Mouse (Mus musculus) hematopoietic stem cell, adult 5-6 weeks (primary cell): ENCODE measurements around the gene Nrxn1. TPM values are rescaled to one million over a fixed set of nuclear protein-coding genes. Genes with fewer than 3 reads are reported as not detected.

ENCODE experiments used
- ATAC-seq, 2 experiments: fragments of 125-278 bp in 1 of 2; replicated peaks in 1 of 2; 2 replicates each; pipeline ENCODE4 v1.8.0; 2016 to 2017; ENCODE audit warnings: inconsistent platforms in 2 of 2, mild to moderate bottlenecking in 2 of 2, moderate number of reproducible peaks in 2 of 2, low read depth in 1 of 2, moderate TSS enrichment in 1 of 2; ENCODE audit not compliant: low FRiP score in 2 of 2, poor library complexity in 2 of 2, severe bottlenecking in 2 of 2, insufficient read depth in 1 of 2, low TSS enrichment in 1 of 2
- total RNA-seq: library from RNA; stranded (forward); fragments of 172-1452, 232-1000 nt; gene quantifications from 2 replicates; pipeline ENCODE4 v1.2.3, GENCODE M21; 2017

Gene Nrxn1
- total RNA-seq, 1 experiment from 2014 or later = 51.8 TPM

GRCm38 (mm10) chr17:90207617-90208016, 885.3 kb downstream of the Nrxn1 start:
- ATAC-seq = no peak

- ATAC-seq = no peak
Measured at GRCm38 (mm10) chr17:90203993-90204392, 888.9 kb downstream of the Nrxn1 start.

GRCm38 (mm10) chr17:90202785-90203184, 890.1 kb downstream of the Nrxn1 start:
- no peak for ATAC-seq

GRCm38 (mm10) chr17:90196772-90197171, 896.1 kb downstream of the Nrxn1 start:
- no peak for ATAC-seq

GRCm38 (mm10) chr17:90141602-90142001, 951.3 kb downstream of the Nrxn1 start:
- no peak; a peak in 1 of 4 replicates for ATAC-seq

GRCm38 (mm10) chr17:90130836-90131235, 962.0 kb downstream of the Nrxn1 start:
- ATAC-seq = 0 out of 4 replicates have a peak, but pooled peaks of 1 of the 2 experiments have one; percentile 17

GRCm38 (mm10) chr17:90129183-90129582, 963.7 kb downstream of the Nrxn1 start:
- no peak for ATAC-seq

- no peak for ATAC-seq
Measured at GRCm38 (mm10) chr17:90127561-90127960, 965.3 kb downstream of the Nrxn1 start.

- no peak for ATAC-seq
Measured at GRCm38 (mm10) chr17:90122796-90123481, 969.9 kb downstream of the Nrxn1 start.

- ATAC-seq = no peak
Measured at GRCm38 (mm10) chr17:90116241-90116640, 976.6 kb downstream of the Nrxn1 start.

- no peak for ATAC-seq
Measured at GRCm38 (mm10) chr17:90094999-90095398, 997.9 kb downstream of the Nrxn1 start.

GRCm38 (mm10) chr17:90088314-90088650, 1004.6 kb downstream of the Nrxn1 start:
- peak; percentile 92 to 96 for ATAC-seq

- ATAC-seq = 0 out of 4 replicates have a peak, but pooled peaks of 1 of the 2 experiments have one; percentile 8
Measured at GRCm38 (mm10) chr17:90087616-90088313, 1005.1 kb downstream of the Nrxn1 start.

- no peak for ATAC-seq
Measured at GRCm38 (mm10) chr17:90086826-90087225, 1006.0 kb downstream of the Nrxn1 start.

GRCm38 (mm10) chr17:90079003-90079402, 1013.9 kb downstream of the Nrxn1 start:
- no peak for ATAC-seq

GRCm38 (mm10) chr17:90078488-90078887, 1014.4 kb downstream of the Nrxn1 start:
- ATAC-seq = no peak

- no peak for ATAC-seq
Measured at GRCm38 (mm10) chr17:90062866-90063265, 1030.0 kb downstream of the Nrxn1 start.

- no peak for ATAC-seq
Measured at GRCm38 (mm10) chr17:90060872-90061271, 1032.0 kb downstream of the Nrxn1 start.

GRCm38 (mm10) chr17:90060168-90060567, 1032.7 kb downstream of the Nrxn1 start:
- no peak for ATAC-seq
